Mouse (Mus musculus) adrenal gland, adult 18-20 months (tissue): ENCODE measurements around the gene Slc25a26. TPM values are rescaled to one million over a fixed set of nuclear protein-coding genes. Genes with fewer than 3 reads are reported as not detected.
A peak's percentile ranks its signal among the peaks of the same experiment; 100 is the strongest.

Experiments used
- DNase-seq, 2 experiments: peaks; one replicate each; pipeline ENCODE4 v3.0.0; 2021 to 2022; ENCODE audit warnings: low spot score in 2 of 2
- long read RNA-seq, 2 experiments: library from polyadenylated mRNA; stranded (forward); transcript quantifications; one replicate each; pipeline ENCODE4 v2.0.0; 2021
- total RNA-seq, 2 experiments: library from RNA; stranded (reverse); gene quantifications; 1 replicate in 1 of 2; 2 replicates in 1 of 2; pipeline ENCODE4 v1.2.3; 2021

Slc25a26 gene
- 10 to 100 TPM; 13.2 to 13.8 TPM for total RNA-seq
- long read RNA-seq, experiment 1, partial matches to known transcripts = 0 of 4 reads
- long read RNA-seq, experiment 1, other reads (novel, unspliced or antisense) = 2 of 4 reads
- long read RNA-seq, experiment 2, transcript Slc25a26-201 (10 exons, 1,922 nt) = major isoform, 14 of 23 reads
- long read RNA-seq, experiment 2, partial matches to known transcripts = 0 of 23 reads
- long read RNA-seq, experiment 2, other reads (novel, unspliced or antisense) = 9 of 23 reads

DNA sequence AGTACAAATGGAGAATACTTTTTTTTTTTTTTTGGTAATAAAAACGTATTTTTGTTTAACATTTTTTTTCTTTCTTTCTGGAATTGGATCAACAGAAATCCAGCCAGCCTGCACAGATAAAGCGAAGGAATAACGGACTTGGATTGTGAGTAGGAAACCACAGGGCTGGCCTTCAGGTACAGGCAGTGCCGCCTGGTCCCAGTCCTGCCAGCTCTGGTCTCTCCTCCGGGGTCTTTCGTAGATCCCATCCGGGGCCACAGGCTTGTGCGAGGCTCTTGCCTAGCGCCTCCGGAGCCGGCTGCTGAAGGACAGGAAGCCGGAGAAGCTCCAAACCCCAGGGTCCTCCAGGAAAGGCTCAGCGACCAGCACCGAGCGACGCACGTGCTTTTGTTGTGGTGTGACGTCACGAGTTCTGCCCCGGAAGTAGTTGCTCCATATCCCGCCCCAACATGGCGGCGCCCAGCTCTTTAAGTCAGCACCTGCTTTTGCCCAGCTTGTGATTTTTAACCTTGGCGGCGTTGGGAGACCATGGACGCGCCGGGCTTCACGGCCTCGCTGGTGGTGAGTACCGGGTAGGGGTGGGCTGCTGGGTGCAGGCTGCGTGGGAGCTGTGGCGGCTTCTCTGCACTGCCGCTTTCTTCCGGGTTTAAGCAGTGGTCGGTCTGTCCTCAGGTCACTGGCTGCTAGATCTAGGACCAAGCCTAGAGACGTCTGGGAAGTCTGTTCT is at the start of gene Slc25a26:
Gene Slc25a26, plus strand, starts transcription at position 435 of the 727 bp plus-strand sequence.
- DNase-seq = peak; percentile 88 to 89

- DNase-seq = peak in 1 of 2 experiments; percentile 8
Measured at GRCm38 (mm10) chr6:94464037-94464891, 35.9 kb upstream of the Slc25a26 start.

GRCm38 (mm10) chr6:94466508-94467205 is 33.5 kb upstream of the Slc25a26 start:
- DNase-seq = peak; percentile 10 to 43

DNA sequence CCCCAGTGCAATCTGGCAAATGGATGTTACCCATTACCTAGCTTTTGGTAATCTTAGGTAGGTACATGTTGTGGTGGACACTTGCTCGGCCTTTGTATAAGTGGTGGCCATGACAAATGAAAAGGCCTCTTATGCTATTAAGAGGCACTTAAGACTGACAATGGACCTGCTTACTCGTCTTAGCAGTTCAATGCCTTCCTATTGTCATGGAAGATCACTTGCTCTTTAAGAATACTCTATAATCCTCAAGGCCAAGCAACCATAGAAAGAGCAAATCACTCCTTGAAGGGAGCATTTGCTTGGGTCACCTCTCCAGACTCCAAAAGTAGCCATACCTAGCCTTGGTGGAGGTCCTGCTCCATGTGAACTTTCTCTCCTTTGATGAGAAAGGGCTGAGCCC is 7.4 kb upstream of the Slc25a26 start:
- DNase-seq = no peak

- no peak for DNase-seq
Measured at GRCm38 (mm10) chr6:94503963-94504362, 3.8 kb downstream of the Slc25a26 start.

DNA sequence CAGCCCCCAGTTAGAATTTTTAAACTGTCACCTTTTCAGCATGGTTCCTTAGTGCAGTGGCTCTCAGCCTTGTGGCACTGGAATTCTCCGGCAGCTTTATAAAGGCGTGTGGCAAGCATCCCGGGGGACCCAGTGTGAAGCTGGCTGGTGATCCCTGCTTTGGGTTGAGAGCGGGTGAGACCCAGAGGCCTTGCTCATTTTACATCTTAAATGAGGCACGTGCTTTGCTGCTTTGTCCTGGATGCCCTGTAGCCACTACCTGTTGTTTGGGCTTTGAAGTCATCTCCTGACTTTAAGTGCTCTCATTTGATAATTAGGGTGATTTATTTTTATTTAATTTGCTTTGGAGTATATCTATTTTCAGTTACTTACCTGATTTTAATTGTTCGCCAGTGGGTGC is 7.8 kb downstream of the Slc25a26 start:
- DNase-seq = no peak

DNA sequence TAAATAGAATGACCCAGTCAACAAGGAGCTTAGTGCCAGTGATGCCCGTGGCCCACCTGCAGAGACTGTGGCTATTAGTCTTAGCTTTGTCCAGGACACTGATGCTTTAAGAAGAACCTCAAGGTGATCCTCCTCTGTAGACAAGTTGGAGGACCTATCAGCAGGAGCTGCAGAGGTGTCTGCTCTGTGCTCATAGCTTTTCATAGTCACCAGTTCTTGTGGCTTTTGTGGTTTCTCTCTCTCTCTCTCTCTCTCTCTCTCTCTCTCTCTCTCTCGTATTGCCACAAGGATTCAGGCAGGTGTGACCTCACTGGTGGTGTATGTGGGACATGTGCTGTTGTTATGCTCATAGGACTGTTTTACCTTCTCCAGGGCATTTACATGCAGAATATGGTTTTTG is 8.7 kb downstream of the Slc25a26 start:
- no peak for DNase-seq

DNA sequence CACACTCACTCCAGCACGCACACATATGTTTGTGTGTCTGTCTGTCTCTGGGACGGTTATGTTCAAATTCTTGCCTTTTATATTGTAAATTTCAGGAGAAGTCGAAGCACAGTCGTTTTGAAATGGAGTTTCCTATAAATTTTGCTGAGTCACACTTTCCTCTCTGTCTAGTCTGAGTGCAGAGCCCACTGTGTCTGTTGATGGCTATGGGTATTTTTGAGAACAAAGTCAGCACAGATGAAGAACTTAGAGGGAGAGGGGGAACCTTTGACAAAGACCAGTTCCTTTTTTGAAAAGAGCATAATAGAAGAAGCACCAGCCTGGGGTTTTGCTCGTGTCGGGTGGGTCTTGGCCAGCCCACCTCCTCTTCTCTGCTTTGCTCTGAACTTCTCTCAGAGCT is 9.1 kb downstream of the Slc25a26 start:
- no peak for DNase-seq

- no peak for DNase-seq
Measured at GRCm38 (mm10) chr6:94518171-94518570, 18.0 kb downstream of the Slc25a26 start.

GRCm38 (mm10) chr6:94524335-94524734 is 24.2 kb downstream of the Slc25a26 start:
- peak in 1 of 2 experiments; percentile 8 for DNase-seq

GRCm38 (mm10) chr6:94530756-94531155 is 30.6 kb downstream of the Slc25a26 start:
- no peak for DNase-seq

GRCm38 (mm10) chr6:94532086-94532485 is 32.0 kb downstream of the Slc25a26 start:
- DNase-seq = no peak

DNA sequence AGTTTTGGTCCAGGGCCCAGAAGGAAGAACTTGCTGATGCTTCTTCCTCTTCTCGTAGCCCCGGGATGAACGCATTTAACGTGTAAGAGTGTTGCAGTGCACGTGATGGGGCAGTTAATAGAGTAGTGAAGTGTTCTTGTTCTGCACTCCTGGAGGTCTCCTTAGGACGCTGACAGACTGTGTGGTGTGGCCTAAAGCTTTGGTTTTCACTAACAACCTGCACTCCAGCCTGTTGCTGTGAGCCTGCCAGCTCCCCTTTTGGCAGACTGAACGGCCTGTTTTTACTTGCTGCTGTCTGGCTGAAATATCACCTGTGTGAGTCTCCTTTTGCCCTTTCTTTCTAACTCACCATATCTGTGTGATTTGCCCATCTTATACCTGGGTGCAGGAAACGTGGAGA is 36.3 kb downstream of the Slc25a26 start:
- no peak for DNase-seq

DNA sequence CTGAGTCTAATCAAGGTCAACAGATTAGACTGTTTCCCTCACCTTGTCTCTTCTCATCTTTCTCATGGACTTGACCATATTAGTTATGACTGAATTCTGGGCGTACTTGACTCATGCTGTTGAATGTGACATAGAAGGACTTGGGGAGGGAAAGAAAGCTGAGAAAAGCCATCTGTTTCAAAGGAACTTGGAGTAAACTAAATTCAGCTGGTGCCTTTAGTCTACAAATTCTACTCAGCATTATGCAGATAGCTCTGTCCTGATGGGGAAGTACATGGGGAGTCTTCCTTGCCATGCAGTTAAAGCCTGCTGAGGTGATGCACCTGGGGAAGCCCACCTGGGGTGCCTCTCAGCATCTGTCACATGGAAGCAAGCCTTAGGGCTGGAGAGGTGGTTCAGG is 37.5 kb downstream of the Slc25a26 start:
- DNase-seq = no peak

GRCm38 (mm10) chr6:94540090-94540489 is 40.0 kb downstream of the Slc25a26 start:
- no peak for DNase-seq

GRCm38 (mm10) chr6:94540615-94541014 is 40.5 kb downstream of the Slc25a26 start:
- no peak for DNase-seq

GRCm38 (mm10) chr6:94541133-94541532 is 41.0 kb downstream of the Slc25a26 start:
- DNase-seq = no peak

DNA sequence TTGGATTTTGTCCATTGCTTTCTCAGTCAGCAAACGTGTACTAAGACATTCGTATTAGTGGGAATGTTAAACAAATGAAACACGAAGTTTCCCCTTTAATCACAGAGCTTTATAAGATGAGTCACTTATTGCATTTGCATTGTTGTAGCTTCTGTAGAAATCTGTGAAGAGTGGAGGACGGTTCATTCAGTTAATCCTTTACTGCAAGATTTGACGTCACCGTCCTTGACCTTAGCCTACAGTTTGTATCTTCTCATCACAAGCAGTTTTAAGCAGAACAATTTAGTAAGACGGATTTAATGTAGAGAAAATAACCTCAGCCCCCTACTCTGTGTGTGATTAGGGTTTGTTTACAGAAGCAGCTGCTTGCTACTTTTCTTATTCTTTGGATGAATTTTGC is 41.7 kb downstream of the Slc25a26 start:
- DNase-seq = no peak

DNA sequence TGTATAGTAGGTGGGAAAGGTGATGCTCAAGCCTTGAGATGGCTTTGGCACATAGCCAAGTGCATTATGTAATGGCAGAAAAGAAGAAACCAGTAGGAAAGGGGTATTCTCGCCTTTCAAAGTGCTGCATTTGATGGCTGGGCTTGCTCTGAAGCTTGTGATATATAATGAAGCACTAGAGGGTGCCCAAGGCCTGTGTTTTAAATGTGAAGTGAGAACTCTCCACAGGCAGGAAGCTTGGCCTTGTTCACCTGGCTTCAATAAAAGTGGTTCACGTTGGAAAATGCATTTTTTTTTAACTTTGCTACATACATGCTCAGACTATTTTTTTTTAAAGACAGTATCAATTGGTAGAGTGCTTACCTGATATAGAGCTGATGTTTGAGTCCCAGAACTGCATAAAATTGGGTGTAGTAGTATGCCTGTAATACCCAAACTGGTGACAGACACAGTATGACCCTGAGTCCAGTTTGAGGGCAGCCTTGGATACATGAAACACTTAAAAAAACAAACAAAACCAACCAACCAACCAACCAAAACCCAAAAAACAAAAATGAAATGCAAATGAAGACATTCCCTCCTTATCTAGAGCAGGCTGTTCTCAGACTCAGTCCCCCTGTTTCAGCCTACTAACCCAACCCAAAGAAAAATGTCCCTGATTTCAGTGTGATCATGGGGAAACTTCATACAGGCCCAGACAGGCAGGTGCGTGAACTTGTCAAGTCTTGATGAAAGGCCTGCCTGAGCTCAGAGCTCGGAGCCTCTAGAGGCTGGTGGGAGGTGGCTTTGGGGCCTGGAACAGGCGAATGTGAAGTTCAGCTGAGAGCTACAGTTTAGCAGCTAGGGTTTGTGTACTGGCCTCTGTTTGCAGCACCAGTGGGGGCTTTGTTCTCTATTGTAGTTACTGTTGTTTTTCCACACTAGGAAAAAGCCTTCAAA is 44.0 kb downstream of the Slc25a26 start:
- DNase-seq = peak in 1 of 2 experiments; percentile 26

DNA sequence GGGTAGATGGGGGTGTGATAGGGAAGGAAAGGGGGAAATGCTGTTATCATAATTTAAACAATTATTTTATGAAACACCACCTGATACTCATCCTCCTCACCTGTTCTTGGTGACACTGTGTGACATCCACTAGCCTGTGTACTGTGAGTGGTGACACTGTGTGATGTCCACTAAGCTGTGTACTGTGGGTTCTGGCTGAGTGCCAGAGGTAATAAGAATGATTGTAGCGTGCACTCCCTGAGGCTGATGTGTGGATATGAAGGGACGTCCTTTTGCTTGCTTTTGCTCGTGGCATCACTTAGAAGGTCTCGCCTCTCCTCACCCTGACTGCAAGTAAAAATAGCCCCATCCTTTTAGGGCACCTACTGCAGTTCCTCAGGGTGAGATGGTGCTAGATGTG is 47.1 kb downstream of the Slc25a26 start:
- DNase-seq = no peak
